Mouse (Mus musculus) testis, postnatal 10 days (tissue): ENCODE data around the gene Gdap2.
A peak's percentile ranks its signal among the peaks of the same experiment; 100 is the strongest.

Experiments
- DNase-seq: peaks from one replicate; pipeline ENCODE4 v3.0.0; 2021; ENCODE audit warnings: low spot score

Gdap2 gene

DNA sequence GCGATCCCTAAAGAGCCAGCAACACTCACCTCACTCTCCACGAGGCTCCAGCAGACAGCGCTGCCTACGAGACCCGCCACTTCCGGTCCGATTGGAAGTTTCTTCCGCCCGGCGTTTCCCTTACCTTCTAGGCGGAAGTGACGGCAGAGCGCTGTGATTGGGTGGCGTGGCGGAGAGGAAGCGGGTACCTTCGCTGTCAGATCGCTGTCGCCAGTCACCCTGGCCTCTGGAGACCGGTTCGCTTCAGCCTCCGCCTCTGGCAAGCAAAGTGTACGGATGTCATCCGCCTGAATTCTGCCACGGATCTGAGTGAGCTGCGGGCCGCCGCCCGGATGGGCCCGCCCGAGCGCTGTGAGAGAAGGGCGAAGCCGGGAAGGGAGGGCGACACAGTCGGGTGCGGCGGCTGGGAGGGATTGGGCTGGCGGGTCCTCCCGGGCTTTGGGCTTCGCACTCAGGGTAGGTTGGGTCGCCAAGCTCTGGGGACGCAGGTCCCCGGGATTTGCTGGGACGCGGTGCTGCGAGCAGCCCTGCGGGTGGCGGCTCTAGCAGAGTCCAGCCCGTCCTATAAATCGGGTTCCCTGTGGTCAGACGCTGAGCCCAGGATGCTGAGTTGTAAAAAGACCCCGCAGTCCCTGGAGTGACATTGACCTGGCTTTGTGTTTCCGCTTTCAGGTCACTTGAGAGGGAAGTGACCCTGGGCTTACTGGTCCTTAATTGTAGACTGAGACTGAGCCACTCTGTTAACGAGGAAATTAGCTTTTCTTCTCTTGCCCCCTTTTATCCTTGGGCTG lies at the start of gene Gdap2, which contains the start of gene Wdr3:
Gdap2 (plus strand) TSS at position 67 of the 791 bp plus-strand sequence.
Wdr3 (minus strand) TSS at position 93 of the 791 bp plus-strand sequence.
- DNase-seq, result peak; percentile 90

DNA sequence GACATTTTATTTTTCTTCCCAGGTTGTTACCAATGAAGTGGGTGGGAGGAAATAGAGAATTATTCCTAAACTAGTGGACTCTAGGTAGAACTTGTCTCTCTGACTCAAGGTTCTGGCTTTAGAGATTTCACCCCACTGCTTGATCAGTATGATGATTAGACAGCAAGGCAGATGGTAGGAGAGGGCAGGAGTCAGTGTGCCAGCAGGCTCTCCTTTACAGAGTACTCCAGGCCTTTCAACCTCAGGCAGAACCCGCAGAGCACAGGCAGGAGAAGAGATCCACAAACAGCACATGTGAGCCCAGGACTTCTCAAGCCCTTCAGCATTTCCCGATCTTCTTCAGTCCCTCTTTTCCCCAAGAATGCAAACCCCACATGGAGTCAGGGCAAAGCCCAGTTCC lies 43.5 kb upstream of the Gdap2 start:
- no peak for DNase-seq

DNA sequence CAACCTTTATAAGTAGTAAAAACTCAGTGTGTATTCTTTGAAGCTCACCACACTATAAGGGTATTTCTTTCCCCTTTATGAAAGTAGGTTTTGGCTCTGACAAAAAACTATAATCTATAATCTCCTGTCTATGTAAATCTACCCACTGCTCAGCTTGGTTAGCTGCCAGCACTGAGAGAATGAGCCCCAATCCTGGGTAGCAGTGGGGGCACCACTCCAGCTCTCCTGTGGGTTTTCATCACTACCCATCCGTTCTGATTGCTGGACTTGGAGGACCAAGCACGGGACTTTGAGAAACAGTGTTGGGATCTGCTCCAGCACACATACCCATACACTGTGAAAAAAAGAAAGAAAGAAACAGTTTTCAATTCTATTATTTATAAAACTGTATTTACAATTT lies 40.2 kb upstream of the Gdap2 start:
- no peak for DNase-seq

DNA sequence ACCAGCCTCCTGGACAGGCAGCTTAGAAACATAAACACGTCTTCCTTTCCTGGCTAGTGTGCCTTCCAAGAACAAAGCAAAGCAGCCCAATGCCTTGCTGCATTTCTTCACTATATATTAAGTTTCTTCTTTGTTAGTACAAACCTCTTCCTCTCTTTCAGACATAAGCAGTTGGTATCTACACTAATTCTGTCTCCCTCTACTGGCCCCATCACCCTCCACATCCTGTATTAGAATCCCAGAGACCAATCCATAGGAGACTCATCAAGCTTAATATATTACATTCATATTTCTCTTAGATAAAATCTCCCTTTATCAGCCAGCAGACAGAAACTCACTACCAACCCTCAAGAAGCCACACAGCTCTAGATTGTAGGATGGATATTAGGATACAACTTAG lies 39.7 kb upstream of the Gdap2 start:
- no peak for DNase-seq

DNA sequence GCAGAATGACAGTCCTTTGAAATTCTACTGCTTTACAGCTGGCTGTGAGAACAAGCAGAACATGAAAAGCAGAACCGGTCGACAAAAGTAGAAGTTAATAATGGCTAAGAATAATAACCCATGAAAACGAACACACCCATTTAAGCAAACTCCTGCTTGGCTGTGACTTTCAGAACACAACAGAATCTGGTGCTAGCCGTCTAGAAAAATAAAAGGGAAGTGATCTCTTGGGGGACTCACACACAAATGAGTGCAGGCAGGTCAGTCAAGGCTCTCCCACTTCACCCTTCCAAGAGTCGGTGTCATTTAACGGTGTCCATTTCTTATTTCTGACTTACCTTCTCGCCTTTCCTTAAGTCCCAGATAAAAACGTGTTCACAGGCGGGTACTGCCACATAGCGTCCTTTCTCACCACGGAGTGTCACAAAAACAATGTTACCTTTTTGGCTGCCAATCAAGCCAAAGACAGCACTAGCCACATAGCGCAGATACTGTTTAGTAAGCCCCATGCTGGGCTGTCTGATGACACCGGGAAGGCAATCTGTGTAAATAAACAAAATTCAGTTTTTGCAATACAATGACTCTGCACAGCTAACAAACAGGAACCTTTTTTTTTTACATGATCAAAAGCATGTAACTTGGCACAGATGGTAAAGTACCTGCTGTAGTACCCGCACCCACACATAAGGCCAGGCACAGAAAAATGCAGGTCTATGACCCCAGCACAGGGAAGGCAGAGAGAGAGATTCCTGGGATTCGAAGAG lies 1.3 kb upstream of the Gdap2 start:
- no peak for DNase-seq

DNA sequence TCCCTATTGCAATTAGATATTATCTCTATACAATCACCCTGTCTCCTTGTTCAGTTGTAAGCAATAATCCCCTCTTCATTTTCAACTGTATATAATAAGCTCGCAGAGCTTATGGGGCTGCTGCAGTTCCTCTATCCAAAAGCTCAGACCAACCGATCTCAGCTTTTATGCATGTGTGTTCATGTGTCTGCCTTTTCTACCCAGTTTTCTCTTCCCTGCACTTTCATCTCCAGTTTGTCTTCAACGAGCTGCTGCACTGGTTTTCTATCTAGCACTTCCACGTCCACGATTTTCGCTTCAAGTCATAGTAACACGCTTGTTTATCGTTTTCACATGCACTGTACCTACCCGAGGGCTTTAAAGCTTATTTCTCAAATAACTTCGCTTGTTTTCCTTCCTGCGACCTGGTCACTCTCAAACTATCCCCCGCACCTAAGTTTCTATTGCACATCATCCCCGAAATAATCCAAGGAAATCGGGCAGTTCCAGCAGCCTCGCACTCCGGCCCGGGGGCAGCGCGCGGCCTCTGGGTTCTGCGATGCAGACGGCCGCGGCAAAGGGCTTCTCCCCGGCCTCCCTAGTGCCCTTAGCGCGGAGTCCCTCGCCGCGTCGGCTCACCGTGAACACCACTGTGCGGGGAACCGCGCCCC lies 391 bp upstream of the Gdap2 start:
- DNase-seq, result no peak

DNA sequence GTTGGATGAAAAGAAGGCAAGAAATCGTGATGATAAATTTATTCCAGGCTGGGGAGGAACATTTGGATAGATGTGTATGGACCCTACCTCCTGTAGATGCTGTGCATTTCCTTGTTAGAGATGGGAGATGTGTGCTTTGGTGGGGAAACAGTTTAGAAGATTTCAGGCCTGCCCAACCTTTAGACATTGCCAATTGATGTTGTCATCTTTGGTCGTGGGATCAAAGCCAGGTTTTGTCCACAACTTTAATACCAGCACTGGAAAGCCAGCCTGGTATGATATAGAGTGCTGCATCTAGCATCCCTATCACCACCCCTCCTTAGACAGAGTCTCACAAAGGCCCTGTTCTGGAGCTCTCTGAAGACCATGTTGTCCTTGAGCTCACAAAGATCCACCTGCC lies 1.4 kb downstream of the Gdap2 start:
- DNase-seq, result no peak

DNA sequence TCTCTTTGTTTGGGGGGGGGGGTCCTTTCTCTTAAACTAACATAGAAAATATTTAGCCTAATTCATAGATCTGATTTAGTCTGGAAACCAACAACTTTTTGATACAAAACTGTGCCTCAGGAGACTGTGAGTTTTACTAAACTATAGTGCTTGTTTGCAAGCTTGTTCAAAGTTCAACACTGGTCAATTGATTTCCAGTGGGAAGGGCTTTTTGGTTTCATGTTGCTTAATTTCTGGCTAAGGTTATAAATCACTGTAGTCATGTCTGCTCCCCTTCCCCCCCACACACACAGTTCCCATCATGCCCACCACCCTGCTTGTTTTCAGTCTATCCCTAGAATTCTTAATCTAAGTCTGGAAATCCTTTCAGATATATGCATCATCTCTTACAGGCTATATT lies 2.8 kb downstream of the Gdap2 start:
- DNase-seq, result no peak

DNA sequence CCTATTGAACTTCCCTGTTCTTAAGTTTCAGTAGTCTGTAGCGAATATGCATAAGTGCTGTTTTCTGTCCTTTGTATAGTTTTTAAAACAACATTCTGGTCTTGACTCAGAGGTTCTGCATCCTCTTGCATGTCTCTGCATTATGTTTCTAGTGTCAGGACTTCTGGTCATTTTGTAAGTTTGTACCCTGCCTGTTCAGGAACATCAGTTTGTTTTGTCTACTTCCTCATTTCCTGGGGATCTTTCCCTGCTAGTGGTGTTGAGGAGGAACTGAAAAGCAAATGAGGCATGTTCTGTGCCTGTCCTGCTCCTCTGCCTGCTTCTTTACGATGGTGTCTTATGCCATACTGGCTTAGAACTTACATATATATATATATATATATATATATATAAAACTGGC lies 13.8 kb downstream of the Gdap2 start:
- no peak for DNase-seq

DNA sequence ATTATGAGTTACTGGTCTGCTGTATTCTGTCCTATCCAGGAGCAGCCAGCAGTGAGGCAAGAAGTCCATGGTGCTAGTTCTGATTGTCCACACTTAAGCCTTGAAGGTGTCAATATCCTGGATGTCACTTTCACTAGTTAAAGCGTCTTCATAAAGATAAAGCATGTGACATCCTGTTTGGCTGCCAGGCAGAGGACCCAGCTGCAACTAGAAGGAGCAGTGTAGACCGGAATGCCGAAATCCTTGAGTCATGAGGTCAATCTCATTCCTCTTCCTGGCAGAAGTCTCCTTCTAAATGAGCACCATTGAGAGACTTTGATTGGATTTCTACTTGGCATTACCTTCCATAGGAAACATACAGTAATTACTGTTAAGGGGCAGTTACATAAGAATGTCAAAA lies 18.3 kb downstream of the Gdap2 start:
- no peak for DNase-seq

DNA sequence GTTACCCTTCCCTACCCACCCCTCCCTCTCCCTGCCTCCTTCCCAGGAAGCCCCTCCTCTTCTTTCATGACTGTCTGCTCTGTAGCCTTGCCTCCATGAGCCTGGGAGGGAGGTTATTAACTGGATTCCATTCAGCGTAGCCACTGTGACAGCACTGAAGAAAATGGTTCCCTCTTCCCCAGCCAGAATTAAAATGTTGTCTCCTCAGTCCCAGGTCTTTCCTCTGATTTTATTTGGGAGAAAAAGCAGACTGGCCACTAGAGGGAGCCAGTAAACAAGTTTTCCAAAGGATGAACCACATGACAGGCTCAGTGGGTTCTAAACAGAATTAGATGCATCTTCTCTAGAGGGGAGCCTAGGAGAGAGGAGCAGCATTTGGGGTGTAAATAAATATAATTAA lies 27.3 kb downstream of the Gdap2 start:
- peak; percentile 76 for DNase-seq

DNA sequence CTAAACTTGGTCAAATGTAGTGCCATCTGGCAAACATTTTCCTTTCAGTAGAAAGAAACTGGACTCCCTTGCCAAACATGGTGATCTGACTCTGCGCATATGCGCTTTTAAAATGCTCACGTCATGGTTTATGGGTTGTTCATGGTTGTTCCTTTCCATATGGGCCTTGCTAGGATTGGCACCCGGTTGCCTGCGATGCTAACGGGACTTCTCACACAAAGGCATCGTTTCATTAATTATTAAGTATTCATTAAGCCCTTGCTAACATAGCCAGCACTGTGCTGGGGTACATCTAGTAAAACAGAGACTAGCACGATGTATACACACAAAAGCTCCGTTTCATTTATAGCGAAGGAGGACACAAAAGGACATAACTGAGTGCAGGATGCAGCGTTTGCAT lies 27.7 kb downstream of the Gdap2 start:
- DNase-seq, result no peak

DNA sequence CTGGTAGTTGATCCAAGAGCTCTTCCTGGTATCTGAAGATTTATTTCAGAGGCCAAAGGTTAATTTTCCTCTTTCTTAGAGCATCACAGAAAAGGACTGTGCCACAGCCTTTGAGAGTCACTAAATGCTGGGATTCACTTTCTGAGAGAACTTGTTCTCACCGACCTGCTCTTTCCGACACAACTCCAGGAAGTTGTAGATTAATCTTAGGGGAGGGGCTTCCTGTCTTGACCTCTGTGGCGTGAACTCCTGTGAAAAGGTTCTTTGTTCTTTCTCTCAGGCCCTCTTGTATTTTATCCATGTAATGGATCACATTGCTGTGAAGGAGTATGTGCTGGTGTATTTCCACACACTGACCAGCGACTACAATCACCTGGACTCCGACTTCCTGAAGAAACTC lies 32.0 kb downstream of the Gdap2 start:
- no peak for DNase-seq

DNA sequence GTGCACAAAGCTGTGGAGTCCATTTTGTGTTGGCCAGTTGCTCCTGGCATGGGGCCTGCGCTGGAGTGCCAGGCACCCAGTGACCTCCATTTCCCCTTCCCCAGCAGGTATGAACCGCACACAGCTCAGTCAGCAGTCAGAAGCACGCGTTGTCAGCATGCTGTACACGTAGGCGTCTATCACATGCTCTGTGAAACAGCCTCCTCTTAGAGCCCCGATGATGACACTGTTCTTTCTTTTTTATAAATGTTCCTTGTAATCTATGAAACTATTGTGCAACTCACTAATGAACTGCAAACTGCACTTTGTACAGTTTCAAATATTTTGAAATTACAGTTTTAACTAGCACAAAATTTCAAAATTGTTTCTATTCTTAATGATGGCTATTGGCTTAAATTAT lies 39.4 kb downstream of the Gdap2 start:
- DNase-seq, result no peak

DNA sequence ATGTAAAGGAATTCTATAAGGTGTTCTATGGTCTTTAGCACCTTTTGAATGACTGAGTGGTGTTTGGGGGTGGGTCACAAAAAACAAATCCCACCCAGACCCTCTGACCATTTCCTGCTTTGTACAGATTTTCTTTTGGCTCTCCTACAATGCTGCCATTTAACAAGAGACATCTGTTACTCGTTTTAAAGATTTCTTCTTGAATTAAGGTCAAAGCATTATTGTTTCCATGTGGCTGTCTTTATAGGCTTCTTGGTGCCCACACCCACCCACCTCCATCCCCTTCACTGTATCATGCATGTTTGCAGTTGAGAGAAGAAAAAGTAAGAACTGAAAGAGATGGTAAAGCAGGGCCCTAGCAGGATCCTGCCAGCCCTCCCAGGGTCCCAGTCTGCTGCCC lies 44.8 kb downstream of the Gdap2 start:
- DNase-seq, result no peak

DNA sequence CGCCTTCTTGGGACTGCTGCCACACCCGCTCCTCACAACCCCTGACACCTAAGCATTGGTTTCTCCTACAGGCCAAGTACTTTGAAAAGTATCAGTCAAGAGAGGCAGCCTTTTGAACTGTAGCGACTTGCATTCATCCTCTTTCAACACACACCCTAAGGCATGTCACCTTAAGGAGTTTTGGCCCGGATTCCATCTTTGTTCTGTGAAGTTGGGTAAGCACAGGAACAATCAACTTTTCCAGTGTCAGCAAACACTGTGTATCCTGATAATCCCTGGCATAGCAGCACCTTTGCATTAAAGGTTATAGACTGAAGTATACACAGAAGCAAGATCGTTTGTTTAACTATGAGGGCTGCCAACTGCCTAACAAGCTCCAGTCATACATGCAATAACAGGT lies 53.3 kb downstream of the Gdap2 start:
- DNase-seq, result no peak

DNA sequence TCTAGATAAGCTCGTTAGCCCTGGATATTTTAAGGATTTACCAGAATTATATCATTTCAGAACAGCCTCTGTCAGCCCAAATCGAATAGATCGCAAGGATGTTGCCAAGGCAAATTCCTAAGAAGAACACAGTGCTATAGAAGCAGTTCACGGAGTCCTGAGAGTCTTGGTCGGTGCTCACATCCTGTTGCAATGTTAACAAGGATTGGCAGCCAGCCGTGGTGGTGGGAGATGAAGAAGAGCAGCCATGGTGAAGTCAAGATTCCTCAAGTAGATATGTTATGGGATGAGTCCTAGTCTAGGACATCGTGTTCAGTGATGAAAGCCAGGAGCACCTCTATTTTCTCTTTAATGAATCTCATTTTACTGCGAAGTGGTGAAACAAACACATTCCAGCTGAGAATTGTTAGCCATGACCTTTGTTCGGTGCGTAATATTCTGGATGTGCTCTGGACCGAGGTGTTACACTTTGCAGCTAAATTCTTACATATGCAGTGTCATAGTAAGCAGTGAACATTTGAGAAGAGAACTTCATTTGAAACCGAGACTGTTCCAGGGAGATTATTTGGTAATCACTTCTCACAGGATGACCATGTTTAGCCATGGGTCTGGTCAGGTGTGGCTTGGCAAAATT lies 63.3 kb downstream of the Gdap2 start:
- DNase-seq, result peak; percentile 81

DNA sequence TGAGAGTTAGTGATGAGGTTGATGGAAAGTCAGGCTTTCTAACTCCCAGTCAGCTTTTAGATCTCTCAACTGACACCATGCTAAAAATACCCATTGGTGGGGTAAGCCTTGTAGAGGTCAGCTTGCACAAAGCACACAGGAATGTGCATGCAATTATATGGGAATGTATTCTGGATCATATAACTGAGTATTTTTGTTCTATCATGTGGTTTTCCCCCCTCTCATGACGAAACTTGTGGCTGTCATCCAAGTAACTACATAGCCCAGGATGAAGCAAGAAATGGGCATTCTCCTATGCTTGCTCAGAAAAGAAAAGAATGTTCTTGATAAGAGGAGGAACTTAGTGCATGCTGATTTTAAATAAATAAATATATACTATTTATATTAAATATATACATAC lies 65.3 kb downstream of the Gdap2 start:
- DNase-seq, result no peak

DNA sequence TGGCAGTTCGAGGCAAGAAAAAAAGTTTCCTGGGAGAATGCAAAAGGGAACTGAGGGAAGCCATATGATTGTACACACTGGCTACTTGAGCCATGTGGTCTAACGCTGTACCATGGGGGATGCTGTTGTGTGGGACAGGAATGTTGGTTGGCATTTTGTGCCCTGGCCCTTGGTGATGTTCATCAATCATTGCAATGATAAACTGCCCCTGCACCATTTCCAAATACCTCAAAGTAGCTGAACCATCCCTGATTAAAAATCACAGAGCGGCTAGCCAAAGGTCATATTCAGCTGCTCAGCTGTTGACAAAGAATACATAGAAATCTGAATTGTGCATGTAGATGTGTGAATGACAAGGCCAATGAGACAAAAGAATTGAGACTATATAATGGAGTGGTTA lies 66.8 kb downstream of the Gdap2 start:
- no peak for DNase-seq

DNA sequence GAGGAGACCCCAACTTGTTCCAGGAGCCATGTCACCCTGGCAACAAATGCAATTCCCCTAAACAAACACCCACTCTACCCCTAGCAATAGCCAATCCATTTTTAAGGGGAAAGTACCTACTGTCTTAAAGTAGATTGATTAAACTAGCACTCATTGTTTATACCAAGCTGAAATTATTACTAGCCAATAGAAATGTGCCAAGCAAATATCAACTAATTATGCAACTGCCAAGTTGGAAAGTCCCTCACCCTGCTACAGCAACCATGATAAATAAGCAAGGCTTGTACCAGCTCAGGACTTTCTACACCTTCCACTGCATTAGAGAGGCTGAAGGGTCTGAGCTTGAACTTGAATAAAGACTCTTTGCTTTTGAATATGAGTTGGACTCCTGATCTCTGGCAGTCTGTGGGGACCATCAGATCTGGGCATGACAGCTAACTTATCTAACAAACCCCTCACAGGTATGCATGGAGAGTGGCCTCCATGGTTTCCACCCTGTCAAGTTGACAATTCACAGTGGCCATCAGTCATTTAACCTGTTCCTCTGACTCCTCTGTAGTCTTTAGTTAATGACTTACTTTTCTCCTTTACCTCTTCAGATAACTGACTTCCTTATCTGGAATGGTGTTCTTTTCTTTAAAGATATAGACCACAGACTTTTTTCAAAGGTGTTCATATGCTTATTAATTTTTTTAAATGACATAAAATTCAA lies 74.7 kb downstream of the Gdap2 start:
- DNase-seq, result no peak

DNA sequence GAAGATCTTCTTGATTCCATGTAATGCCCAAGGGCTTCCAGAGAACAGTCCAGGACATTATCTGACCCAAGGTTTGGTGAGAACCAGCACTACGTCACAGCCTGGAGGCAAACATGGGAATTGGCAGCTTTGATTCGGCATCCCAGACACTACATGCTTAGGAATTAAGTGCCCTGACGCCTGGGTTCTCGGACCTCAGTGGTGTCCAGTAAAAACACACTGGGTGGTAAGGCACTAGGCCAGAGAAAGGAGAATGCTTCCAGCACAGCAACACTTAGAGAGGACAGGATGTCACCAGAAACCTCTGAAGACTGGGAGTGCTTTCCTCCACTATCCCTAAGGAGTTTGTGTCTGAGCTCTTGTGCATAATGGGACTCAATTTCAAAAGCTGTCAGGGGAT lies 80.0 kb downstream of the Gdap2 start:
- DNase-seq, result no peak

DNA sequence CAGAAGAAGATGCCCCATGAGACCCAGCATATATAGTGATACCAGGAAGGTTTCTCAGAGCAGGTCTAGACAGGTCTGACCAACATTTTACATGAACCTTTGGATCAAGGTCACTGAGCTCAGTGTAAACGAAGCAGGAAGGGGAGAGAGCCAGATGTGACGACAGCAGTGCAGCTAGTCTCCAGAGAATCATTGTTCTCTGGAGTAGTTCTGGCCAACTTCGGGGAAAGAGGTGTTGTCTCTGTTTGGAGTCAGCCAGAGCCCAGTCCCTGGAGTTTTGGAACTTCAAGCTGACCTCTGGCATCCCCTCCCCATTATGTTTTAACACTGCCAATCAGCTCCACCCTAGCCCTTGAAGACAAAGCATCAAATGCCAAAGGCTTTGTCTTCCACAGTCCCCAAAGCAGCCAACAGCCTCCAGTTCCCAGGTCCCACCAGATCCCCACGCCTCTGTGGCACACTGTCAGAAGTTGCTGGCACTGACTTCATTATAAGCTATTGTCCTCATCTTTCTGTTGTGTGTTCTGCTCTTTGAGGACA lies 84.2 kb downstream of the Gdap2 start:
- DNase-seq, result no peak
